ENCODE assay signal across 19 mouse cellular contexts in the genomic region with DNA sequence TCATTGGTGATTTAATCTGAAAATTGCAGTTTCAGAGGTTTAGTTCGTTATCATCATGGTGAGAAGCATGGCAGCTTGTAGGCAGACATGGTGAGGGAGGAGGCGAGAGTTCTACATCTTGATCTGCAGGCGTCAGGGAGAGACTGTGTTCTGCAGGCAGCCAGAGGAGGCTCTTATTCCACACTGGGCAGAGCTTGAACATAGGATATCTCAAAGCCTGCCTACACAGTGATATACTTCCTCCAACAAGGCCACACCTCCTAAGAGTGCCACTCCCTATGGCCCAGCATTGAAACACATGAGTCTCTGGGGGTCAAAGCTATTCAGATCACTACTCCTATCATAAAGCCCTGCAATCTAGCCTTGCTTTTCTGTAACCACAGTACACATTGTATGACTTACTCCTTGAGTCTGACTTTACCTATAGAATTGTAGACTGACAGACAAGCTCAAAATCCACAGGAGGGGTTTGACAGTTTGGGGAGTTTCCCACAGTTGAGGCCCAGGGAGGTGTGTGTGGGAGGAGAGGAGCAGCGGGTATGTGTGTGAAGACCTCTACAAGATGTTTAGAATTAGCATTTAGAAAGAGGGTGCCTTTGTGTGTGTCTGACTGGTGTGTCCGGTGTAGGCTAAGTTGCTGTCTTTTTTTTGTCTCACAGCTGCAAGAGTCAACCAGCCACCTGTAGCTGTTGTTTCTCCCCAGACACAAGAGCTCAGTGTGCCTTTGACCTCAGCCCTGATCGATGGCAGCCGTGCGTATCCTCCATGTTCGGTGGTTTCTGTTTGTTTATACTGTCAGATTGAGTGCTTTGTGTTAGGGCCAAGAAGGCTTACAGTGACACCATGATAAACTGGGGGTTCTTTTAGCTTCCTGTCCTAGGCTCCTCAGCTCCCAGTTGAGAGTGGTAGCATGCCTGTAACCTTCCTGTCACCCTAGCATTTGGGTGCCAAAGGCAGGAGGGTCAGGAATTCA. TPM values are rescaled to one million over a fixed set of nuclear protein-coding genes. Genes with fewer than 3 reads are reported as not detected.
DNase-seq lines count a peak whose midpoint lies in the region; ATAC-seq and TF ChIP-seq lines count a peak whose summit lies in the region.
"Had no signal": no experiment of that assay in that cellular context is flagged by ENCODE, and none has a peak within 500 bp of the region (broad histone marks: within the 10 kb centered on the region; RNA-seq: fewer than 3 reads in every experiment).

No protein-coding gene starts in this region.

- TF ChIP-seq CTCF in liver, postnatal 0 days (IDR thresholded peaks at IDR 0.05; ENCODE audit: low read depth): no peak
- TF ChIP-seq CTCF in midbrain, postnatal 0 days (IDR thresholded peaks at IDR 0.05): no peak

- H3K36me3 ChIP-seq in kidney, embryonic 14.5 days (ENCODE audit: control insufficient read depth, insufficient read depth, low read length): no peaks in the 10 kb centered on the region
- no peaks in the 10 kb centered on the region for H3K36me3 ChIP-seq in liver, postnatal 0 days (replicated peaks; ENCODE audit: insufficient read depth, low read length)
- no peaks in the 10 kb centered on the region; the same call in 1 of the 2 replicates for H3K36me3 ChIP-seq in midbrain, postnatal 0 days (ENCODE audit: insufficient read depth, low read length)
- H3K36me3 ChIP-seq: embryonic facial prominence, embryonic 13.5 days; forebrain, embryonic 10.5 days; heart, embryonic 13.5 days; lung, embryonic 15.5 days had no signal

- H3K4me3 ChIP-seq in kidney, embryonic 14.5 days (ENCODE audit: low read length): no peak overlapping the region
- no peak overlapping the region for H3K4me3 ChIP-seq in liver, postnatal 0 days (ENCODE audit: low read depth, low read length)
- no peak overlapping the region for H3K4me3 ChIP-seq in midbrain, postnatal 0 days (ENCODE audit: low read depth, low read length)
- H3K4me3 ChIP-seq: embryonic facial prominence, embryonic 13.5 days; forebrain, embryonic 10.5 days; heart, embryonic 13.5 days; lung, embryonic 15.5 days; megakaryocyte, embryonic 14.5 days had no signal

- peaks cover 3% of the 10 kb centered on the region; the same call in 1 of the 2 replicates for H3K4me1 ChIP-seq in kidney, embryonic 14.5 days (ENCODE audit: control insufficient read depth, insufficient read depth, low read length)
- H3K4me1 ChIP-seq in liver, postnatal 0 days (ENCODE audit: insufficient read depth): peaks cover 9% of the 10 kb centered on the region
- H3K4me1 ChIP-seq in midbrain, postnatal 0 days (ENCODE audit: insufficient read depth, low read length): no peaks in the 10 kb centered on the region
- H3K4me1 ChIP-seq: embryonic facial prominence, embryonic 13.5 days; forebrain, embryonic 10.5 days had no signal

- WGBS in kidney, embryonic 14.5 days: 31% methylated on average over 9 of the region's 9 CpGs
- 62% methylated on average over 9 of the region's 9 CpGs for WGBS in liver, postnatal 0 days (ENCODE audit: insufficient replicate concordance)
- 69% methylated on average over 9 of the region's 9 CpGs for WGBS in midbrain, postnatal 0 days

- peak overlapping the region; percentile 55; the same call in 1 of the 2 replicates for H3K27ac ChIP-seq in kidney, embryonic 14.5 days (ENCODE audit: low read depth, low read length)
- peak overlapping the region; percentile 63 for H3K27ac ChIP-seq in liver, postnatal 0 days (ENCODE audit: low read depth)
- no peak overlapping the region for H3K27ac ChIP-seq in midbrain, postnatal 0 days (ENCODE audit: low read depth, low read length)
- H3K27ac ChIP-seq: embryonic facial prominence, embryonic 13.5 days; forebrain, embryonic 10.5 days; heart, embryonic 13.5 days; lung, embryonic 15.5 days had no signal

- peak; percentile 75 for ATAC-seq in kidney, embryonic 14.5 days (ENCODE audit: low FRiP score, low TSS enrichment)
- ATAC-seq in liver, postnatal 0 days: peak; percentile 79
- ATAC-seq in midbrain, postnatal 0 days (ENCODE audit: low FRiP score): no peak
- ATAC-seq: midbrain, embryonic 16.5 days had no signal

- no peak overlapping the region for H3K4me2 ChIP-seq in kidney, embryonic 14.5 days (replicated peaks; ENCODE audit: low read depth, low read length)
- H3K4me2 ChIP-seq in liver, postnatal 0 days (ENCODE audit: low read depth, low read length): no peak overlapping the region
- no peak overlapping the region for H3K4me2 ChIP-seq in midbrain, postnatal 0 days (ENCODE audit: low read depth, low read length, poor library complexity, severe bottlenecking)
- H3K4me2 ChIP-seq: embryonic facial prominence, embryonic 13.5 days; heart, embryonic 13.5 days; lung, embryonic 15.5 days had no signal

- H3K9me3 ChIP-seq in kidney, embryonic 14.5 days (ENCODE audit: control insufficient read depth, low read length): no peaks in the 10 kb centered on the region
- no peaks in the 10 kb centered on the region for H3K9me3 ChIP-seq in liver, postnatal 0 days (ENCODE audit: low read length)
- H3K9me3 ChIP-seq in midbrain, postnatal 0 days (ENCODE audit: low read length): no peaks in the 10 kb centered on the region
- H3K9me3 ChIP-seq: embryonic facial prominence, embryonic 13.5 days; forebrain, embryonic 10.5 days; heart, embryonic 13.5 days; lung, embryonic 15.5 days; megakaryocyte, embryonic 14.5 days had no signal

- no peak overlapping the region for H3K9ac ChIP-seq in kidney, embryonic 14.5 days (ENCODE audit: low read depth, low read length)
- H3K9ac ChIP-seq in liver, postnatal 0 days (replicated peaks): no peak overlapping the region
- H3K9ac ChIP-seq in midbrain, postnatal 0 days (replicated peaks; ENCODE audit: low read length, poor library complexity, severe bottlenecking): no peak overlapping the region
- H3K9ac ChIP-seq: embryonic facial prominence, embryonic 13.5 days; heart, embryonic 13.5 days; lung, embryonic 15.5 days had no signal

- no peaks in the 10 kb centered on the region for H3K27me3 ChIP-seq in kidney, embryonic 14.5 days (ENCODE audit: control insufficient read depth, insufficient read depth, low read length)
- no peaks in the 10 kb centered on the region for H3K27me3 ChIP-seq in liver, postnatal 0 days (ENCODE audit: insufficient read depth, low read length)
- H3K27me3 ChIP-seq in midbrain, postnatal 0 days (ENCODE audit: insufficient read depth, low read length): no peaks in the 10 kb centered on the region
- H3K27me3 ChIP-seq: embryonic facial prominence, embryonic 13.5 days; heart, embryonic 13.5 days; lung, embryonic 15.5 days had no signal

- no peak for TF ChIP-seq EP300 in liver, postnatal 0 days (IDR thresholded peaks at IDR 0.05; ENCODE audit: low read depth)

- no peak for DNase-seq in kidney, postnatal 14 days
- DNase-seq in CD4-positive helper T cell, adult 2 months (ENCODE audit: low read depth, low spot score): peak; percentile 49
- peak; percentile 44 for DNase-seq in ZHBTc4 (ENCODE audit: low read depth, low spot score)
- peak; percentile 55 for DNase-seq in liver, postnatal 0 days
- DNase-seq in retina, embryonic 14.5 days (ENCODE audit: low spot score): no peak
- no peak for DNase-seq in midbrain, postnatal 0 days (ENCODE audit: low spot score)
- DNase-seq: cerebellum, adult 11 months; cerebellum, postnatal 25 days; layer of hippocampus, postnatal 36 days; right cerebral cortex, postnatal 14 days had no signal

RNA-seq across cellular contexts. Expression of a gene that starts 21.8 kb away (rescaled TPM):
- 0.29 and 0.64 TPM in 2 replicates for polyA plus RNA-seq in kidney, embryonic 14.5 days (2014; fragmentation: Nextera tagmentation; extraction: Ambion mirVana)
- 0.31 and 0.48 TPM in 2 replicates for polyA plus RNA-seq in liver, postnatal 0 days (2015; fragmentation: Nextera tagmentation; extraction: Ambion mirVana)
- 13.5 and 13.8 TPM in 2 replicates for total RNA-seq in midbrain, postnatal 0 days (2014; rRNA removed)
- polyA plus RNA-seq in midbrain, postnatal 0 days (2015; fragmentation: Nextera tagmentation; extraction: Ambion mirVana): 7.7 and 9.4 TPM in 2 replicates
- total RNA-seq: gastrocnemius, postnatal 4 days; hematopoietic stem cell, adult 5-6 weeks had no signal

RNA-seq across cellular contexts. Expression of a gene that starts 35.2 kb away (rescaled TPM):
- 68.8 and 79.9 TPM in 2 replicates for polyA plus RNA-seq in kidney, embryonic 14.5 days (2014; fragmentation: Nextera tagmentation; extraction: Ambion mirVana)
- polyA plus RNA-seq in liver, postnatal 0 days (2015; fragmentation: Nextera tagmentation; extraction: Ambion mirVana): 18.3 and 18.4 TPM in 2 replicates
- total RNA-seq in midbrain, postnatal 0 days (2014; rRNA removed): 26.6 and 27.0 TPM in 2 replicates
- polyA plus RNA-seq in midbrain, postnatal 0 days (2015; fragmentation: Nextera tagmentation; extraction: Ambion mirVana): 25.5 and 28.5 TPM in 2 replicates

RNA-seq across cellular contexts. Expression of a gene that starts 35.4 kb away (rescaled TPM):
- polyA plus RNA-seq in kidney, embryonic 14.5 days (2014; fragmentation: Nextera tagmentation; extraction: Ambion mirVana): 81.8 and 91.6 TPM in 2 replicates
- polyA plus RNA-seq in liver, postnatal 0 days (2015; fragmentation: Nextera tagmentation; extraction: Ambion mirVana): 101 and 102 TPM in 2 replicates
- 15.1 and 25.4 TPM in 2 replicates for total RNA-seq in midbrain, postnatal 0 days (2014; rRNA removed)
- polyA plus RNA-seq in midbrain, postnatal 0 days (2015; fragmentation: Nextera tagmentation; extraction: Ambion mirVana): 60.2 and 67.1 TPM in 2 replicates

Comparison
In these comparisons a context has a peak if more than half of its experiments do, and no peak if none do; other contexts are left out.
1. DNase-seq: peak in CD4-positive helper T cell, adult 2 months (single experiment), ZHBTc4 (single experiment) and liver, postnatal 0 days (single experiment); none in kidney, postnatal 14 days (single experiment), retina, embryonic 14.5 days (single experiment) and midbrain, postnatal 0 days (single experiment).